Mouse (Mus musculus) neural tube, embryonic 14.5 days (tissue): ENCODE results near the gene Ndrg2. TPM values are rescaled to one million over a fixed set of nuclear protein-coding genes. Genes with fewer than 3 reads are reported as not detected.
"Not testable (repeated sequence)": the region's sequence is repeated elsewhere in the genome, so short reads cannot be mapped to it uniquely, and the experiment has no call there.

ENCODE experiments used
- ATAC-seq: fragments of 200-750 bp; cut with Nextera tagmentation; 2 replicates; pipeline ENCODE4 v1.8.0; 2017; ENCODE audit warnings: low read depth, mild to moderate bottlenecking, moderate TSS enrichment, moderate library complexity
- H3K27ac ChIP-seq: fragments of 300-500 bp; sonication (generic); 2 replicates; pipeline ENCODE4 v1.5.1; 2014; ENCODE audit warnings: low read depth, mild to moderate bottlenecking, control low read depth, low read length, moderate library complexity, mixed read lengths
- H3K27me3 ChIP-seq: fragments of 300-500 bp; sonication (generic); 2 replicates; pipeline ENCODE4 v1.6.1; 2014; ENCODE audit warnings: low read length; ENCODE audit not compliant: control insufficient read depth, insufficient read depth
- H3K36me3 ChIP-seq: fragments of 300-500 bp; sonication (generic); 2 replicates; pipeline ENCODE4 v1.6.1; 2014; ENCODE audit warnings: low read length, mixed read lengths; ENCODE audit not compliant: control insufficient read depth, insufficient read depth
- H3K4me1 ChIP-seq: fragments of 300-500 bp; sonication (generic); 2 replicates; pipeline ENCODE4 v1.6.1; 2014; ENCODE audit warnings: low read length; ENCODE audit not compliant: control insufficient read depth, insufficient read depth
- H3K4me2 ChIP-seq: fragments of 300-500 bp; sonication (generic); 2 replicates; pipeline ENCODE4 v1.6.1; 2014; ENCODE audit warnings: mild to moderate bottlenecking, low read depth, low read length, control low read depth
- H3K4me3 ChIP-seq: fragments of 300-500 bp; sonication (generic); 2 replicates; pipeline ENCODE4 v1.5.1; 2014; ENCODE audit warnings: low read depth, low read length, control low read depth, mixed read lengths
- H3K9ac ChIP-seq: fragments of 300-500 bp; sonication (generic); replicated peaks from 2 replicates; pipeline ENCODE4 v1.6.1; 2014; ENCODE audit warnings: low read depth, mild to moderate bottlenecking, control low read depth, low read length, mixed read lengths
- H3K9me3 ChIP-seq: fragments of 300-500 bp; sonication (generic); 2 replicates; pipeline ENCODE4 v1.6.1; 2016; ENCODE audit warnings: low read length; ENCODE audit not compliant: control insufficient read depth
- WGBS: fragments of 180-500 bp; shearing (Covaris S2); extraction: QIAGEN DNeasy Blood & Tissue Kit; methylation state at CpG from one replicate; pipeline ENCODE4 v1.1.7; 2014; 5-methylcytosine and 5-hydroxymethylcytosine counted together
- polyA plus RNA-seq: library from polyadenylated mRNA; unstranded; fragments of >200 nt; fragmentation: Nextera tagmentation; extraction: Ambion mirVana; gene quantifications from 2 replicates; pipeline ENCODE4 v1.2.1, GENCODE M21; 2014

Gene Ndrg2
- polyA plus RNA-seq, 1 experiment from 2014 or later: 194 TPM

- H3K4me2 ChIP-seq, H3K27me3 ChIP-seq, H3K4me1 ChIP-seq, ATAC-seq, H3K36me3 ChIP-seq, H3K9ac ChIP-seq, H3K9me3 ChIP-seq, H3K27ac ChIP-seq, H3K4me3 ChIP-seq: not testable (repeated sequence)
- 90% methylated on average over 7 of the region's 7 CpGs for WGBS
These were observed 58.7 kb downstream of the Ndrg2 start for GRCm38 (mm10) chr14:51855280-51855679.

Other genes with a start within 250 kb of the Ndrg2 start
- not detected in 2 replicates for gene Gm17079, start 218.7 kb downstream of the Ndrg2 start, polyA plus RNA-seq
- not detected in 2 replicates for gene Gm5800, start 197.0 kb downstream of the Ndrg2 start, polyA plus RNA-seq
- gene Ang4, start 140.6 kb downstream of the Ndrg2 start, polyA plus RNA-seq: not detected in 2 replicates
- not detected in 2 replicates for gene AY358078, start 114.1 kb downstream of the Ndrg2 start, polyA plus RNA-seq
- not detected in 2 replicates for gene Ear6, start 60.5 kb downstream of the Ndrg2 start, polyA plus RNA-seq
- gene Mettl17, start 29.3 kb downstream of the Ndrg2 start, polyA plus RNA-seq: 69.8 and 99.4 TPM in 2 replicates
- gene Slc39a2, start 21.3 kb downstream of the Ndrg2 start, polyA plus RNA-seq: 1.6 and 1.9 TPM in 2 replicates
- gene Tppp2, start 4.3 kb upstream of the Ndrg2 start, polyA plus RNA-seq: not detected in 2 replicates
- gene Rnase13, start 8.6 kb upstream of the Ndrg2 start, polyA plus RNA-seq: not detected in 2 replicates
- gene Arhgef40, start 70.6 kb upstream of the Ndrg2 start, polyA plus RNA-seq: 66.5 and 73.8 TPM in 2 replicates
- 0.47 and 0.66 TPM in 2 replicates for gene Tmem253, start 101.5 kb upstream of the Ndrg2 start, polyA plus RNA-seq
- 24.1 and 27.4 TPM in 2 replicates for gene Zfp219, start 106.6 kb upstream of the Ndrg2 start, polyA plus RNA-seq
- not detected in 2 replicates for gene Olfr221, start 128.3 kb upstream of the Ndrg2 start, polyA plus RNA-seq
- 432 and 490 TPM in 2 replicates for gene Hnrnpc, start 189.9 kb upstream of the Ndrg2 start, polyA plus RNA-seq
- gene Rpgrip1, start 196.5 kb upstream of the Ndrg2 start, polyA plus RNA-seq: 42.0 and 47.5 TPM in 2 replicates